Mouse (Mus musculus): ENCODE measurements around the gene Luzp2. TPM values are rescaled to one million over a fixed set of nuclear protein-coding genes. Genes with fewer than 3 reads are reported as not detected.

The Luzp2 gene
- polyA plus RNA-seq, 1 experiment from 2014 or later: 0.05 TPM

DNA sequence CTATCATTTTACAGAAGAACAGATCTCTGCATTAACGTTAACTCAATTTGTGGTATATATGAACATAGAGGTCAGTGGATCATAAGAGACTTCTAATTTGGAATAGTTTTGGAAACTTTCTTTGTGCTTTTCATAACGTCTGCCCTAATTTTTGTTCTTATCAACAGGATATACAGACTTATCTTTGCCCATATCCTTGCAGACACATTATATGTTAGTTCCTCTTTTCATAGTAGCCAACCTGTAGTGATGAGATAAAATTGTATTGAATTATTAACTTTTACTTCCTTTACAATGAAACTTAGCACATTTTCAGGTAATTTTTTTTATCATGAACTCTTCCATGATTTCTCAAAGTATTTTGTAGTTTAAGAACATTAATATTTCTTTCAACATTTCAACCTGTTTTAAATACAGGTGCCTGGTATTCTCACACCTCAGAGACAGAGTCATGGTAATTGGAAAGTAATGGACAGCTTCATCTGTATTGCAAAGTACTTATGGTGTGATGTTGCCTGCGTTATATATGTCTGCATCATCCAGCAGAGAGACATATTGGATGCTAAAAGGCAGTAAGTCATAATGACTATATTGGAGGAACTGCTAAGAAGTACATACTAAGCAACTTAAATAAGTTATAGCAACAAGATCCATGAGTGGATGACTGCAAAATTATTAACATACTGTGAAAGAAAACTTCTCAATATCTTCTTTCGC lies 43.8 kb downstream of the Luzp2 start:
- Histone ChIP-seq H3K27ac (no peak overlapping the region), H3K4me3 (replicated peaks) (no peak overlapping the region), H3K9ac (no peak overlapping the region), H3K4me1 (replicated peaks) (no peaks in the 10 kb centered on the region), H3K4me2 (no peak overlapping the region), H3K9me3 (replicated peaks) (no peaks in the 10 kb centered on the region), H3K36me3 (no peaks in the 10 kb centered on the region), H3K27me3 (no peaks in the 10 kb centered on the region)
- WGBS (ENCODE audit: insufficient replicate concordance): 47% methylated on average over 4 of the region's 4 CpGs
- no peak for ATAC-seq (ENCODE audit: low read depth)
- DNase-seq: no peak

DNA sequence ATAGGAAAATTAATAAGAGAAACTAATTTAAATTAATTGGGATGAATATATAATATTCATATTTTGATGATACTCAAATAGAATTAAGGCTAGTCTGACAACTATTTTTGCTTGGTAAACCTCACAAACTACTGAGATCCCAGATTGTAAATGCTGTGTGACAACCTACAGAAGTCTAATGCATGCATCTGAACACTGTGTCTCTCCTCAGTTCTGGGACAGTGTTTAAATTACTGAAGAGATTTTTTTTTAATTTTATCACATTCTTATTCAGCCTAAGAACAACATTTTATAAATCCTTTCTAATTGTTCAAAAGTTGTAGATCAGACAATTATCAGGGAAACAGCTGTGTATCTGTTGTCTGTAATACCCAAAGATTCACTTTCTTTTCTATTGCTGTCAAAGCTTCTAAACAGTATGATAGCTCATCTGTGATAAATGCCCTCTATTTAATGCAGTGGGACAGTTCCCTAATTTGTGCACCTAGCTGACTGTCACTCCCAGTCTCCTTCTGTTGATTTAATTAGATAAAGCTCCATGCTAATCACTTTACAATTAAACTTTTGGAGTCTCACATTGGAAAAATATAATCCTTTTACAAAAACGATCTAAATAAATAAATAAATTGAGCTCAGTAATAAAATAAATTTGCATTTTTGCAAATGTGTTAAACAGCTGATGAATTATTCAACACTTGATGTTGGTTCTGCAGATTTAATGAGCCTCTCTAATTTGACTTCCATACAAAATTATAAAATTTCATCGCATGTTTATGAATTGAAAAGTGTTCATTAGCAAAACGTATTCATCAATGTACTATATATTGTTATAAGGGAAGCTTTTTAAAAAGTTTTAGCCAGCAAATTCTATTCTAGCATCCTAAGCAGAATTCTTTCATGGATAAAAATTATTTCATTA lies 58.7 kb downstream of the Luzp2 start:
- H3K4me2 ChIP-seq: no peak overlapping the region

DNA sequence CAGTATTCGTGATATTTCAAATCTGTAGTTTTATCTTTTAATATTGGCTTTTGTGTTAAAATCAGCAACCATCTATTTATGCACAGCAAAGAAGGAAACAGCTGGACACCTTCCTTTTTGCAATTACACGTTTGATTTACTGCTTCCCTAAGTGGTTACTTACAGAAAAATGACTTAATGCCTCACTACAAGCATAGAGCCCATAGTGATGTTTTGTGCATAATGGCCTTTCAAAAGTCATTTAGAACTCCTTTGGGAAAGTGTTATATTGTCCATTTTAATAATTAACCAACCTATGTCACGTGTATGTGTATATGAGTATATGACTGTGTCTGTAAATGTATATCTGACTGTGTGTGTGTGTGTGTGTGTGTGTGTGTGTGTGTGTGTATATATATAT lies 63.3 kb downstream of the Luzp2 start:
- no peaks in the 10 kb centered on the region for H3K27me3 ChIP-seq
- no peak for ATAC-seq (ENCODE audit: low read depth)
- WGBS (ENCODE audit: insufficient replicate concordance): 44% methylated on average over 3 of the region's 3 CpGs
- H3K4me3 ChIP-seq (replicated peaks): no peak overlapping the region
- no peak overlapping the region for H3K4me2 ChIP-seq
- no peak overlapping the region for H3K27ac ChIP-seq
- DNase-seq: no peak
- no peaks in the 10 kb centered on the region for H3K4me1 ChIP-seq (replicated peaks)
- H3K36me3 ChIP-seq: no peaks in the 10 kb centered on the region
- H3K9ac ChIP-seq: no peak overlapping the region
- no peaks in the 10 kb centered on the region for H3K9me3 ChIP-seq (replicated peaks)

More for the DNA sequence above, 58.7 kb downstream of the Luzp2 start:
- Histone ChIP-seq H3K27me3 (no peaks in the 10 kb centered on the region), H3K9ac (no peak overlapping the region), H3K27ac (no peak overlapping the region), H3K4me3 (replicated peaks) (no peak overlapping the region), H3K9me3 (replicated peaks) (no peaks in the 10 kb centered on the region), H3K4me1 (replicated peaks) (no peaks in the 10 kb centered on the region), H3K36me3 (no peaks in the 10 kb centered on the region)
- ATAC-seq (ENCODE audit: low read depth): no peak
- 61% methylated on average over 3 of the region's 3 CpGs for WGBS (ENCODE audit: insufficient replicate concordance)
- DNase-seq: no peak

DNA sequence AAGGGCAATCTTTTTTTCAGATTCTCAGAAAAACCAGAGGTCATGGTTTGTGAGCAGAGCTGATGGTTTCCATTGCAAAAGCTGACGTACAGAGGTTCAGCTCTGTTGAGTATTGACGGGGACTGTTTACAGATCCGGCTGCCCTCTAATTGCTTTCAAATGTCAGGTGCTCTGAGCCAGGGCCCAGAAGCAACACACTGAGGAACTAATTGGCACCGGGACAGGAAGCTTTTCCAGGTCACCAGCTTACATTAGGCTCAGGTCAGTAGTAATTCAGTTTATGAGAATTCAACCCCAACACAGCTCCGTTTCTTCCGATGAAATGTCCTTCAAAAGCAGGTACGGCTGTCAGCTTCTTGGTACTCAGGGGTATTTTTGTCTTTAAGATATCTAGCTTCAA lies 74.7 kb downstream of the Luzp2 start:
- Histone ChIP-seq H3K4me1 (replicated peaks) (no peaks in the 10 kb centered on the region), H3K9ac (no peak overlapping the region), H3K27me3 (no peaks in the 10 kb centered on the region), H3K4me2 (no peak overlapping the region), H3K9me3 (replicated peaks) (no peaks in the 10 kb centered on the region), H3K4me3 (replicated peaks) (no peak overlapping the region), H3K36me3 (no peaks in the 10 kb centered on the region), H3K27ac (no peak overlapping the region)
- DNase-seq (no peak), ATAC-seq (ENCODE audit: low read depth) (no peak)
- 75% methylated on average over 7 of the region's 7 CpGs for WGBS (ENCODE audit: insufficient replicate concordance)

DNA sequence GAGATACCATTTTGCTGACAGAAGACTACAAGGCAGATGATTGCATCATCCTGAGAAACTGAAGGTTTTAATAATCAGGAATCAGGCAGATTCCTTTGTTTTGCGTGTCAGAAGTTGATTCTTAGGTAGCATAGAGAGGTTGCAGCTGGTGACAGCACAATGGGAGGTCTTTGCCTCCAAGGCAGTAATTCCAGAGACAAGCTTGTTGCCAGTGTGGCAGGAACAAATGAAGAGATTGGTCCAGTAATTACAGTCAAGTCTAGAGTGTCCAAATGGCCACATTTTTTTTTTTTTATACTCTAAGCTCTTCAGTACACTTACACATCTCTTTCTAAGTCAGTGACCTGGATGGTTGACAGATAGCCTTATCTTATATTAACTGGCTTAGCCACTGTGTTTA lies 78.7 kb downstream of the Luzp2 start:
- Histone ChIP-seq H3K27me3 (no peaks in the 10 kb centered on the region), H3K27ac (no peak overlapping the region), H3K4me3 (replicated peaks) (no peak overlapping the region), H3K36me3 (no peaks in the 10 kb centered on the region), H3K9ac (no peak overlapping the region), H3K4me2 (no peak overlapping the region), H3K9me3 (replicated peaks) (no peaks in the 10 kb centered on the region), H3K4me1 (replicated peaks) (no peaks in the 10 kb centered on the region)
- ATAC-seq (ENCODE audit: low read depth): no peak
- no peak for DNase-seq
- 33% methylated on average over 1 of the region's 1 CpGs for WGBS (ENCODE audit: insufficient replicate concordance)

DNA sequence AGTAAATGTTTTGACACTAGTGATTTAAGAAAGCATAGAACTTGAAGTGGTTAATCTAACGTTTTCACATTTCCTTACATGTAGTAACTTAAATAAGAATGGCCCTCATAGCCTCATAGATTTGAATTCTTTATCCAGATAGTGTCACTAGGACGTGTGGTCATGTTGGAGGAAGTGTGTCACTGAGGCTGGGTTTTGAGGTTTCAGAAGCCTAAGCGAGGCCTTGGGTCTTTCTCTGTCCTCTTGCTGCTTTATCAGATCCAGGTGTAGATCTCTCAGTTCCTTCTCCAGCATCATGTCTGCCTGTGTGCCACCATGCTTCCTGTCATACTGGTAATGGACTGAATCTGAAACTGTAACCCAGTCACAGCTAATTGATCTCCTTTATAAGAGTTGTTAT lies 86.7 kb downstream of the Luzp2 start:
- DNase-seq (no peak), ATAC-seq (ENCODE audit: low read depth) (no peak)
- no peaks in the 10 kb centered on the region for H3K36me3 ChIP-seq
- H3K9me3 ChIP-seq (replicated peaks): no peaks in the 10 kb centered on the region
- no peak overlapping the region for H3K4me2 ChIP-seq
- no peak overlapping the region for H3K9ac ChIP-seq
- H3K27ac ChIP-seq: no peak overlapping the region
- no peak overlapping the region for H3K4me3 ChIP-seq (replicated peaks)
- no peaks in the 10 kb centered on the region for H3K4me1 ChIP-seq (replicated peaks)
- WGBS (ENCODE audit: insufficient replicate concordance): 30% methylated on average over 3 of the region's 3 CpGs
- H3K27me3 ChIP-seq: no peaks in the 10 kb centered on the region

DNA sequence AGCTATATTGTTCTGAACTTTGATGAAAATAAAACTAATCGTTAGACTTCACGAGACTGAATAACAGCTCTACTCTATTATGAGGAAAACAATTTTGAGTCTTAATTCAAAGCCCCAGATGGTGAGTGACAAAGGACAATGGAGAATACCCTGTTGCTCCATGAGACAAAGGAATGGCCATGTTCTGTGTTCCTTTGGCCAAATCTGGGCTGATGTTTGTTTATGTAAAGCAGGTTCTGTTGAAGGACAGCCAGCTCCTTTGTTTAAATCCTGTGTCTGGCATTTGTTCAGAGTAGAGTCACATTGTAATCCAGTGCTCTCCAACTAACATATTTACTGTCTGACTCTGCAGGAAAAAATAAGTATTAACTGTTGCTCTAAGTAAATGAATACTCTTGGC lies 121.5 kb downstream of the Luzp2 start:
- Histone ChIP-seq H3K27me3 (no peaks in the 10 kb centered on the region), H3K9me3 (replicated peaks) (no peaks in the 10 kb centered on the region), H3K4me3 (replicated peaks) (no peak overlapping the region), H3K27ac (no peak overlapping the region), H3K4me1 (replicated peaks) (no peaks in the 10 kb centered on the region), H3K4me2 (no peak overlapping the region), H3K36me3 (no peaks in the 10 kb centered on the region), H3K9ac (no peak overlapping the region)
- WGBS (ENCODE audit: insufficient replicate concordance): 73% methylated on average over 2 of the region's 2 CpGs
- no peak for ATAC-seq (ENCODE audit: low read depth)
- no peak for DNase-seq

DNA sequence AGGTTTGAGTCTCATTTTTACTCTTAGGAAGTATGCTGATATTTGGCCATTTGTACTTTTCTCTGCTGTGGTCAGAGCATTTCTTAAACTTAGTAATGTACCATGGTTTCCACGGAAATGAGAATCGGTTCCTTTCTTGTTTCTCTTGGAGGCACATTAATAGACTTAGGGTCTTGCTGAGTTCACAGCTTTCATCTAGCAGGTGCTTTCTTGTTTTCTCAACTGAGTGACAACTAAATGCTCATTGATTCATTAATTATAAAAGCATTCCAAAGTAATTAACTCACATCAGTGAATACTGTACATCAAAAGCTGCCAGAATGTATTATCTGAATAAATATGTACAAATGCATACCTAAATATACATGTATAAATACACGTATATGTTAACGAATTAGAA lies 127.4 kb downstream of the Luzp2 start:
- no peak overlapping the region for H3K27ac ChIP-seq
- H3K4me2 ChIP-seq: no peak overlapping the region
- no peaks in the 10 kb centered on the region for H3K36me3 ChIP-seq
- WGBS (ENCODE audit: insufficient replicate concordance): 69% methylated on average over 4 of the region's 4 CpGs
- H3K9ac ChIP-seq: no peak overlapping the region
- H3K4me3 ChIP-seq (replicated peaks): no peak overlapping the region
- no peaks in the 10 kb centered on the region for H3K9me3 ChIP-seq (replicated peaks)
- no peaks in the 10 kb centered on the region for H3K27me3 ChIP-seq
- H3K4me1 ChIP-seq (replicated peaks): no peaks in the 10 kb centered on the region
- DNase-seq (no peak), ATAC-seq (ENCODE audit: low read depth) (no peak)

DNA sequence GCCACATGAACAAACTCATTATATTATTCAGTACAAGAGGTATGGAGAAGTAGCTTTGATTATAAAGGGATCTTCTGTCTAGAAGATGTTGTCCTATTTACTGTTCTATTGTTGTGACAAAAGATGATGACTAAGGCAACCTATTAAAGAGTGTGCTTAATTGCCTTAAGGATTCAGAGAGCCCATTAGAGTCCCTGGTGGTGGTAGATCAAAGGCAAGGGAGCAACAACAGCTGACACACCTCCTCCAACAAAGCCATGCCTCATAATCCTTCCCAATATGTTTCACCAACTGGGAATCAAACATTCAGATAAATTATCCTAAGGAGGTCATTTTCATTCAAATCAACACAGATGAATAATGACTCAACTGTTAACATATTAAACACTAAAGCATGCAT lies 142.1 kb downstream of the Luzp2 start:
- Histone ChIP-seq H3K27me3 (no peaks in the 10 kb centered on the region), H3K4me3 (replicated peaks) (no peak overlapping the region), H3K27ac (no peak overlapping the region), H3K36me3 (no peaks in the 10 kb centered on the region), H3K9ac (no peak overlapping the region), H3K4me1 (replicated peaks) (no peaks in the 10 kb centered on the region), H3K9me3 (replicated peaks) (no peaks in the 10 kb centered on the region), H3K4me2 (no peak overlapping the region)
- DNase-seq (no peak), ATAC-seq (ENCODE audit: low read depth) (no peak)

DNA sequence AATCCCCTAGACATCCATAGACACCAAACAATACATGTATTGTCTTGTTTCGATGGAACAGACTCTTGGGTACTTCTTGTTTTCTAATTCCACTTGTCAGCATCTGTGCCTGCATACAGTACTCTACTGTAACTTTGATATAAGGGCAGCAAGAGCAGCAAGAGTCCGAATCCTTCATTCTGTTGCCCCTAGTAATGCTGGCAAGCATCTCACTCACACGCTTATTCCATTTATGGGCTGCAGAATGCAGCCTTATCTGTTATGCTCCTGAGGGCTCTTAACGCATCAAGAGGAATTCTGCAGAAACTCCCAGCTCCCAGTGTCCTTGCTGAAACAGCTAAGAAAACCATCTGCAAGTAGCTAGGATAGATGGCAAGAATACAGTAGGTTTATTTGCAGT lies 145.3 kb downstream of the Luzp2 start:
- Histone ChIP-seq H3K36me3 (no peaks in the 10 kb centered on the region), H3K4me1 (replicated peaks) (no peaks in the 10 kb centered on the region), H3K27ac (no peak overlapping the region), H3K4me3 (replicated peaks) (no peak overlapping the region), H3K27me3 (no peaks in the 10 kb centered on the region), H3K9ac (no peak overlapping the region), H3K9me3 (replicated peaks) (no peaks in the 10 kb centered on the region), H3K4me2 (no peak overlapping the region)
- DNase-seq (no peak), ATAC-seq (ENCODE audit: low read depth) (no peak)
- 52% methylated on average over 4 of the region's 4 CpGs for WGBS (ENCODE audit: insufficient replicate concordance)

DNA sequence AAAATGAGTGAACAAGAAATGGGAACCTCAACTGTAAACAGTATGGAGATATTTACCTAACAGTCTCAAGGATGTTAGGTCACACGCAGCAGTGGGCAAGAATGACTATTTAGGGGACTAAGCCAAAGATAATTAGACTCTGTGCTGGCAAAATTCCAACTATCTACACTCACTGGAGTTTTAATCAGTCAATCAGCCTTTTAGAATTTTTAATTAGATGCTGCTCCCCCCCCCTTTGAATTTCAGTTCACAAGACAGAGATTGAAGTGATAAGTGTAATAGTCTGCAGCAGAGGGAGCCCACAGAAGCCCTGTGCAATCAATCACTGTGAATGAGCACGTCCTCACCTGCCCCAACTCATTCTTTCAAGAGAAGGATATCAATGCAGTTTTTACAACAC lies 165.1 kb downstream of the Luzp2 start:
- WGBS (ENCODE audit: insufficient replicate concordance): 49% methylated on average over 2 of the region's 2 CpGs
- ATAC-seq (ENCODE audit: low read depth): no peak
- Histone ChIP-seq H3K36me3 (no peaks in the 10 kb centered on the region), H3K27ac (no peak overlapping the region), H3K4me1 (replicated peaks) (no peaks in the 10 kb centered on the region), H3K9ac (no peak overlapping the region), H3K4me2 (no peak overlapping the region), H3K9me3 (replicated peaks) (no peaks in the 10 kb centered on the region), H3K4me3 (replicated peaks) (no peak overlapping the region), H3K27me3 (no peaks in the 10 kb centered on the region)
- DNase-seq: no peak
